Mouse (Mus musculus): Measurements from ENCODE around the gene Grin3b.

Gene Grin3b

GRCm38 (mm10) chr10:80017361-80017760, 46.8 kb downstream of the Grin3b start:
- no peak for DNase-seq (ENCODE audit: low spot score in 2 of 2)

GRCm38 (mm10) chr10:80017771-80018170, 47.3 kb downstream of the Grin3b start:
- DNase-seq (ENCODE audit: low spot score in 2 of 2) = no peak

GRCm38 (mm10) chr10:80018739-80019297, 48.3 kb downstream of the Grin3b start:
- DNase-seq (ENCODE audit: low spot score in 2 of 2) = no peak

GRCm38 (mm10) chr10:80019471-80020131, 49.1 kb downstream of the Grin3b start:
- DNase-seq (ENCODE audit: low spot score in 2 of 2) = no peak

GRCm38 (mm10) chr10:80020191-80020590, 49.7 kb downstream of the Grin3b start:
- DNase-seq (ENCODE audit: low spot score in 2 of 2) = no peak

- DNase-seq (ENCODE audit: low spot score in 2 of 2) = no peak
Measured at GRCm38 (mm10) chr10:80020603-80021319, 50.2 kb downstream of the Grin3b start.

- no peak for DNase-seq (ENCODE audit: low spot score in 2 of 2)
Measured at GRCm38 (mm10) chr10:80021320-80021641, 50.8 kb downstream of the Grin3b start.

- no peak for DNase-seq (ENCODE audit: low spot score in 2 of 2)
Measured at GRCm38 (mm10) chr10:80022164-80022563, 51.6 kb downstream of the Grin3b start.

GRCm38 (mm10) chr10:80022806-80023205, 52.3 kb downstream of the Grin3b start:
- no peak for DNase-seq (ENCODE audit: low spot score in 2 of 2)

- DNase-seq (ENCODE audit: low spot score in 2 of 2) = no peak
Measured at GRCm38 (mm10) chr10:80023758-80024157, 53.2 kb downstream of the Grin3b start.

GRCm38 (mm10) chr10:80024229-80025043, 53.9 kb downstream of the Grin3b start:
- DNase-seq (ENCODE audit: low spot score in 2 of 2) = no peak

GRCm38 (mm10) chr10:80025044-80025347, 54.5 kb downstream of the Grin3b start:
- DNase-seq (ENCODE audit: low spot score in 2 of 2) = no peak

GRCm38 (mm10) chr10:80025463-80025862, 54.9 kb downstream of the Grin3b start:
- no peak for DNase-seq (ENCODE audit: low spot score in 2 of 2)

GRCm38 (mm10) chr10:80025889-80026288, 55.4 kb downstream of the Grin3b start:
- DNase-seq (ENCODE audit: low spot score in 2 of 2) = no peak

Data from right cerebral cortex, postnatal 36 days (tissue).